Mouse (Mus musculus) spleen, adult 2 months (tissue): Measurements from ENCODE around the gene Gmppb. TPM values are rescaled to one million over a fixed set of nuclear protein-coding genes. Genes with fewer than 3 reads are reported as not detected.
"Not testable (repeated sequence)": the region's sequence is repeated elsewhere in the genome, so short reads cannot be mapped to it uniquely, and the experiment has no call there.

Experiments used
- DNase-seq, 2 experiments: peaks; one replicate each; pipeline versions ENCODE4 v3.0.0 to v3.0.0-alpha.2; 2012 to 2021; ENCODE audit warnings: low spot score in 2 of 2, low read depth in 1 of 2
- H3K27ac ChIP-seq: fragments of 200-500 bp; 2 replicates; pipeline ENCODE4 v1.5.1; 2012; ENCODE audit warnings: low read length, inconsistent platforms; ENCODE audit not compliant: insufficient read depth
- H3K27me3 ChIP-seq: fragments of 200-500 bp; 2 replicates; pipeline ENCODE4 v1.6.1; 2012; ENCODE audit warnings: mild to moderate bottlenecking, moderate library complexity, low read length, inconsistent platforms; ENCODE audit not compliant: control insufficient read depth, insufficient read depth
- H3K36me3 ChIP-seq: fragments of 200-500 bp; 2 replicates; pipeline ENCODE4 v1.6.1; 2012; ENCODE audit warnings: mild to moderate bottlenecking, low read length, inconsistent platforms; ENCODE audit not compliant: control insufficient read depth, insufficient read depth
- H3K4me1 ChIP-seq: fragments of 200-500 bp; 2 replicates; pipeline ENCODE4 v1.6.1; 2011; ENCODE audit warnings: inconsistent platforms; ENCODE audit not compliant: control insufficient read depth, insufficient read depth, insufficient read length
- H3K4me3 ChIP-seq: fragments of 200-500 bp; 2 replicates; pipeline ENCODE4 v1.5.1; 2011; ENCODE audit warnings: mild to moderate bottlenecking, inconsistent platforms; ENCODE audit not compliant: insufficient read depth, insufficient read length; ENCODE audit errors: extremely low read depth
- CTCF ChIP-seq: fragments of 200-500 bp; IDR thresholded peaks from 2 replicates; pipeline ENCODE4 v1.5.1; 2011; ENCODE audit warnings: mild to moderate bottlenecking, inconsistent platforms; ENCODE audit not compliant: insufficient read depth, insufficient read length, insufficient replicate concordance; ENCODE audit errors: extremely low read depth
- POLR2A ChIP-seq: fragments of 200-500 bp; IDR thresholded peaks from 2 replicates; pipeline ENCODE4 v1.6.1; 2011; ENCODE audit warnings: low read depth, low read length, inconsistent platforms
- WGBS: fragments of 180-500 bp; shearing (Covaris S2); methylation state at CpG from one replicate; pipeline ENCODE4 v1.1.7; 2018; 5-methylcytosine and 5-hydroxymethylcytosine counted together
- polyA plus RNA-seq: library from polyadenylated mRNA; depleted of rRNA; stranded (reverse); fragments of >200 nt; gene quantifications from 2 replicates; pipeline ENCODE4 v1.2.3, GENCODE M21; 2012; rRNA removed

Gene Gmppb
- polyA plus RNA-seq, result 11.6 and 13.5 TPM in 2 replicates

DNA sequence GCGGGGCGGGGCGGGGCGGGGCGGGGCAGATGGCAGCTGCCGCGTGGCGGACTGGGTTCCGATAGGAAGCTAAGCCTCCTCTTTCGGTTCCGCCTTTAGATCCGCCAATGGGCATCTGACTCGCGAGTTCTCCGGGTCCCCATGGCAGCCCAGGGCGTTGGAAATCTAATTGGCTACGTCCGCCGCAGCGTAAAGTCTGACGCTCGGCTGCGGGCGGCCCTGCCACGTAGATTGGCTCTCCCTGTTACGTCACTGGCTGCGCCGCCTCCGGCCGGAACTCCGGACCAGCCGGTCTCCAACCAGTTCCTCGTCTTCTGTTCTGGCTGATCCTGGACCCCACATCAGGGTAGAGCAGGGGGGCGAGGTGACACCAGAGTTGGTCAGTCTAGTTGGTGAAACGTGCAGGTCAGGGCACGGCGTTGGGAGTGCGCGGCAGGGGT lies at the start of gene Gmppb:
TSS of gene Gmppb (plus strand) at position 227 of the 440 bp plus-strand sequence.
- peaks cover 29% of the 10 kb centered on the region for H3K36me3 ChIP-seq
- WGBS, result under 1% methylated on average over 36 of the region's 39 CpGs

DNA sequence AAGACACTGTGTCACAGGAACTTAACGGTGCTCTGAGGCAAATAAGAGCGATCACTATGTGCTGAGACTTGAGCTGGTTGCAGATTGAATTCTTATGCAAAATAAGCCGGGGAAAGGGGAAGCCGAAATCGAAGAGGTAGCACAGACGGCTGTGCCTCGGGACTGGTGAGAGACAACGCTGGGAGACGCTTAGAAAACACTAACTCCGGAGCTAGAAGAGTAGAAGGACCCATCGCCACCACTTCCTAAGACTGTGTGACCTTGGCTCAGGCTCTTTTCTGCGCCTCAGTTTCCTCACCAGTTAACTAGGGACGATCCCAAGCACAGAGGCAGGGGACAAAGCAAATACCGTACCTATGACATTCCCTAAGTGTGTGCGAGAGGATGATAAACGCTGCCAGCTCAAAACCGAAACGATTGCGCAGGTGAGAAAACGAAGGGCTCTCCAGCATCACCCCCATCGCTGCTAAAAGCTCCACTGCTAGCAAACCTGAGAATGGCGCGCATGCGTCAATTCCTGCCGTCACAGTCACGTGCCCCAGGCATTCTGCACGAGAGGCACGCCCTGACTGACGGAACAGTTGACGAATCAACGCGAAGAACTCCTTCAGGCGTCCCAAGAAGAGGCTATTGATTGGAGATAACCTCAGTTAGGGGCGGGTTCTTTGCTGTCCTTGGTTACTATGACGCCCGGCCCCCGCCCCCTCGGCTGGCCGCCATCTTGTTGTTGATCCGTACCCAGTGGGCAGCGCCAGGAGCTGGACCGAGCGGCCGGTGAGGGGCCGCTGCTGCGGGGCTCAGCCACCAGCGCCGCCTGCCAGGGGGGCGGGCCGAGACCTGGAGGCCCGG lies 46.9 kb upstream of the Gmppb start, which contains the start of gene Ip6k1:
TSS of gene Ip6k1 (plus strand) at position 580 of the 849 bp plus-strand sequence.
- Histone ChIP-seq H3K27me3 (no peaks in the 10 kb centered on the region), H3K4me3 (peak within 1 kb of the TSS; percentile 81), H3K27ac (peak within 1 kb of the TSS; percentile 89), H3K4me1 (peaks cover 5% of the 10 kb centered on the region; the same call in 1 of the 2 replicates), H3K36me3 (no peaks in the 10 kb centered on the region)
- DNase-seq, result peak; percentile 100
- TF ChIP-seq CTCF (no peak), POLR2A (peak; percentile 87)
- under 1% methylated on average over 51 of the region's 51 CpGs for WGBS

More for the DNA sequence above, at the start of gene Gmppb:
- TF ChIP-seq CTCF (no peak), POLR2A (peak; percentile 57)
- peak; percentile 95 to 96 for DNase-seq
- peak within 1 kb of the TSS; percentile 70 for H3K27ac ChIP-seq
- peak within 1 kb of the TSS; percentile 89 for H3K4me3 ChIP-seq
- no peaks in the 10 kb centered on the region for H3K27me3 ChIP-seq
- H3K4me1 ChIP-seq, result peaks cover 7% of the 10 kb centered on the region; the same call in 1 of the 2 replicates

GRCm38 (mm10) chr9:108002778-108003530 lies 46.1 kb upstream of the Gmppb start:
- H3K27ac ChIP-seq, result peak overlapping the region; percentile 79
- no peak for TF ChIP-seq POLR2A
- no peak for TF ChIP-seq CTCF
- no peaks in the 10 kb centered on the region for H3K27me3 ChIP-seq
- under 1% methylated on average over 50 of the region's 50 CpGs for WGBS
- peak in 1 of 2 experiments; percentile 29 for DNase-seq
- peak overlapping the region; percentile 81 for H3K4me3 ChIP-seq
- H3K36me3 ChIP-seq, result no peaks in the 10 kb centered on the region
- peaks cover 5% of the 10 kb centered on the region; the same call in 1 of the 2 replicates for H3K4me1 ChIP-seq

DNA sequence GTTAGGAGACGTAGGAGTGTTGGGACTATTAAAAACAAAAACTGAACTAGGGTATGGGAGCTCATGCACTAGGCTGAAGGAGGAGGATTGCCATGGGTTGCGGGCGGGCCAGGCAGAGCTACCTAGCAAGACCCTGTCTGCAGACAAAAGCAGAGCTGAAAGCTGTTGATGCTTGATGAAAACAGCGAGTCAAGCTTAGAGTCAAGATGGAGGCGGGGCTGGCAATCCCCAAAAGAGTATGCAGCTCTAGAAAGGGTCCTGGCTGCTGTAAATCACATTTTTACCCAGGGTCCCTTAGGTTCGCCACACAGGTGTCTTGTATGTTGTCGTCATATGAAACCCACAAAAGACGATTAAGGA lies 45.5 kb upstream of the Gmppb start:
- Histone ChIP-seq H3K4me1 (peaks cover 5% of the 10 kb centered on the region; the same call in 1 of the 2 replicates), H3K27me3 (no peaks in the 10 kb centered on the region), H3K4me3 (peak overlapping the region; percentile 81), H3K36me3 (no peaks in the 10 kb centered on the region; the same call in 1 of the 2 replicates), H3K27ac (peak overlapping the region; percentile 2; the same call in 1 of the 2 replicates)
- TF ChIP-seq CTCF (no peak), POLR2A (no peak)
- 4% methylated on average over 8 of the region's 8 CpGs for WGBS
- DNase-seq, result no peak

DNA sequence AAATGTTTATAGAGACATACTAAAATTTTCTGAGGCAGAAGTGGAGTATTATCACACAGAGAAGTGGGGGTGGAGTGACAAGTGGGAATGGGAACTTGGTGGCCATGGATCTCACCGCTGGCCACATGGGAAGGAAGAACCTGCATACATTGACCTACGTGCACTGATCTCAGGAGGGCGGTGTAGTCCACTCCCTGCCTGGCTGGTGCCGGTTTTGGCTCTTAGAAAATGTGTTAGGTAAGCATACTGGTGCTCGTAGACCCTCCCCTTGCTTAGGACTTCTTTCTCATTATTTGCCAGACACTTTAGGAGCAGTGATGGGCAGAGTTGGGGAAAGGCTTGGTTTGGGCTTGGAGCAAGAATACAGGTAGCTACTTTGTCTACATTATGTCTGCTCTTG lies 41.0 kb upstream of the Gmppb start:
- no peak for DNase-seq
- TF ChIP-seq POLR2A (no peak), CTCF (no peak)
- 91% methylated on average over 5 of the region's 5 CpGs for WGBS
- peaks cover 7% of the 10 kb centered on the region; the same call in 1 of the 2 replicates for H3K4me1 ChIP-seq
- H3K27me3 ChIP-seq, result no peaks in the 10 kb centered on the region
- no peak overlapping the region for H3K4me3 ChIP-seq
- H3K36me3 ChIP-seq, result peaks cover 3% of the 10 kb centered on the region
- no peak overlapping the region for H3K27ac ChIP-seq

GRCm38 (mm10) chr9:108010385-108010784 lies 38.7 kb upstream of the Gmppb start:
- TF ChIP-seq CTCF (no peak), POLR2A (no peak)
- Histone ChIP-seq H3K4me3 (no peak overlapping the region), H3K27me3 (no peaks in the 10 kb centered on the region), H3K27ac (no peak overlapping the region), H3K4me1 (0 out of 2 replicates have a peak, but pooled peaks cover 2% of the 10 kb centered on the region), H3K36me3 (peaks cover 5% of the 10 kb centered on the region)
- DNase-seq, result no peak

DNA sequence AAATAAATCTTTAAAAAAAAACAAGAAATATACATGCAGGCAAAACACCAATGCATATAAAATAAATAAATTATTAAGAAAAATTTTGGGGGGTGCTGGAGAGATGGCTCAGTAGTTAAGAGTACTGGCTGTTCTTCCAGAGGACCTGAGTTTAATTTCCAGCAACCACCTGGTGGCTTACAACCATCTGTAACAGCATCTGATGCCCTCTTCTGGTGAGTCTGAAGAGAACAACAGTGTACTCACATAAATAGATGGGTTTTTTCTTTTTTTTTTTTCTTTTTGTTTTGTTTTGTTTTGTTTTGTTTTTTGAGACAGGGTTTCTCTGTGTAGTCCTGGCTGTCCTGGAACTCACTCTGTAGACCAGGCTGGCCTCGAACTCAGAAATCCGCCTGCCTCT lies 35.5 kb upstream of the Gmppb start:
- not testable (repeated sequence) for H3K36me3 ChIP-seq, H3K4me3 ChIP-seq, DNase-seq, H3K27ac ChIP-seq, H3K27me3 ChIP-seq, H3K4me1 ChIP-seq
- WGBS, result 100% methylated on average over 2 of the region's 2 CpGs
